Mouse (Mus musculus) ES-Bruce4 (cell line): ENCODE results near the gene Agrn. TPM values are rescaled to one million over a fixed set of nuclear protein-coding genes. Genes with fewer than 3 reads are reported as not detected.
A peak's percentile ranks its signal among the peaks of the same experiment; 100 is the strongest.

Source experiments
- H3K27ac ChIP-seq: 2 replicates; pipeline ENCODE4 v1.5.1; 2012; ENCODE audit warnings: low read length, inconsistent platforms; ENCODE audit not compliant: insufficient read depth
- H3K27me3 ChIP-seq: 2 replicates; pipeline ENCODE4 v1.6.1; 2012; ENCODE audit warnings: mild to moderate bottlenecking, low read length, inconsistent platforms; ENCODE audit not compliant: control insufficient read depth, poor library complexity, insufficient read depth, severe bottlenecking
- H3K36me3 ChIP-seq: 2 replicates; pipeline ENCODE4 v1.6.1; 2012; ENCODE audit warnings: inconsistent platforms, mild to moderate bottlenecking, low read length, moderate library complexity; ENCODE audit not compliant: control insufficient read depth, poor library complexity, insufficient read depth, severe bottlenecking
- H3K4me1 ChIP-seq: one replicate; pipeline ENCODE4 v1.8.1; 2011; ENCODE audit warnings: low read length; ENCODE audit not compliant: control insufficient read depth, insufficient read depth
- H3K4me3 ChIP-seq: 2 replicates; pipeline ENCODE4 v1.5.1; 2011; ENCODE audit warnings: low read depth, mild to moderate bottlenecking, low read length
- H3K9ac ChIP-seq: 2 replicates; pipeline ENCODE4 v1.6.1; 2012; ENCODE audit warnings: low read depth, mild to moderate bottlenecking, inconsistent platforms; ENCODE audit not compliant: poor library complexity, severe bottlenecking
- H3K9me3 ChIP-seq: replicated peaks from 2 replicates; pipeline ENCODE4 v1.6.1; 2012; ENCODE audit warnings: mild to moderate bottlenecking, low read length, inconsistent platforms; ENCODE audit not compliant: control insufficient read depth, poor library complexity, insufficient read depth, severe bottlenecking
- CTCF ChIP-seq: IDR thresholded peaks from one replicate; pipeline ENCODE4 v1.8.1; 2011; ENCODE audit warnings: low read depth, low read length
- EP300 ChIP-seq: IDR thresholded peaks from 2 replicates; pipeline ENCODE4 v1.6.1; 2011; ENCODE audit warnings: low read depth, low read length; ENCODE audit not compliant: insufficient read depth
- POLR2A ChIP-seq: IDR thresholded peaks from one replicate; pipeline ENCODE4 v1.8.1; 2011; ENCODE audit warnings: low read length; ENCODE audit not compliant: insufficient read depth
- polyA plus RNA-seq: library from polyadenylated mRNA; stranded (reverse); fragments of >200 nt; gene quantifications from 2 replicates; pipeline ENCODE4 v1.2.4, GENCODE M21; 2011; ENCODE audit warnings: low read depth; ENCODE audit not compliant: missing spikeins, insufficient read depth, insufficient read length

Agrn gene
- polyA plus RNA-seq: 156 and 159 TPM in 2 replicates

DNA sequence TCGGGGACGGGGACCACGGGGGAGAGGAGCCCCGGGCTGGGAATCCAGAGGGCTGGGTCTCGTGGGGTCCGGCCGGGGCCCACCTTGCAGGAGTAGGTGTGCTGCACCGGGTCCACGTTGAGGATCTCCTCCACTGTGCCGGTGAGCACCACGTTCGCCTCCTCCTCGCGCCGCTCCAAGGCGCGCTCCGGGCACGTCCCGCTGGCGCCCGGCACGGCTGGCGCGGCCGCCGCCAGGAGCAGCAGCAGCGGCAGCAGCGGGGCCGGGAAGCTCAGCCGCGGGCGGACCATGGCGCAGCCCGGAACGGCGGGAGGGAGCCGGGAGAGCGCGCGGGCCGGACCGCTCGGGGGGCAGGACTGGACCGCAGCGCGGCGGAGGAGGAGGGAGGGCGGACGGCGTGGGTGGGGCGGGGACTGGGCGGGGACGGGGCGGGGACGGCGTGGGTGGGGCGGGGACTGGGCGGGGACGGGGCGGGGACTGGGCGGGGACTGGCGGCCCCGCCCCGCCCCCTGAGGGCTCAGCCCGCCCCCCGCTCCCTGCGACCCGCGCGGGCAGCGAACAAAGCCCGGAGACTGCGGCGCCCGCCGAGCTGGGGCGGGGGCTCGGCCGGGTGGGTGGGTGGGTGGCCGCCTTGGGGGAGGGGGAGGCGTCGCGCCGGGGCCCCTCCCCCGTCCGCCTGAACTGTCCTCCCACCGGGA is at the start of gene Agrn:
Gene Agrn (minus strand): TSS at position 358 of the 698 bp plus-strand sequence.
- TF ChIP-seq CTCF (no peak), EP300 (no peak), POLR2A (no peak)
- Histone ChIP-seq H3K9ac (peak within 1 kb of the TSS; percentile 84), H3K27ac (peak within 1 kb of the TSS; percentile 34; the same call in 1 of the 2 replicates), H3K4me3 (peak within 1 kb of the TSS; percentile 93), H3K4me1 (peaks cover 11% of the 10 kb centered on the region), H3K9me3 (no peaks in the 10 kb centered on the region), H3K27me3 (no peaks in the 10 kb centered on the region), H3K36me3 (0 out of 2 replicates have a peak, but pooled peaks cover 5% of the 10 kb centered on the region)

GRCm38 (mm10) chr4:156236651-156237447 is 39.6 kb upstream of the Agrn start:
- H3K4me1 ChIP-seq: no peaks in the 10 kb centered on the region
- peak overlapping the region; percentile 90 for H3K4me3 ChIP-seq
- H3K27ac ChIP-seq: no peak overlapping the region
- H3K9ac ChIP-seq: peak overlapping the region; percentile 93
- H3K36me3 ChIP-seq: peaks cover 44% of the 10 kb centered on the region
- TF ChIP-seq POLR2A (no peak), CTCF (no peak)
- no peaks in the 10 kb centered on the region for H3K27me3 ChIP-seq
- no peaks in the 10 kb centered on the region for H3K9me3 ChIP-seq

GRCm38 (mm10) chr4:156235808-156236533 is 38.7 kb upstream of the Agrn start, which contains the start of gene Noc2l:
Noc2l (plus strand) TSS chr4:156236010.
- Histone ChIP-seq H3K9me3 (no peaks in the 10 kb centered on the region), H3K27ac (peak within 1 kb of the TSS; percentile 93), H3K27me3 (no peaks in the 10 kb centered on the region), H3K9ac (peak within 1 kb of the TSS; percentile 93), H3K4me1 (no peaks in the 10 kb centered on the region), H3K4me3 (peak within 1 kb of the TSS; percentile 90), H3K36me3 (peaks cover 36% of the 10 kb centered on the region)
- TF ChIP-seq EP300 (peak; percentile 64; the same call in 1 of the 2 replicates), CTCF (no peak), POLR2A (peak; percentile 22)

- H3K27me3 ChIP-seq: no peaks in the 10 kb centered on the region
- no peak for TF ChIP-seq POLR2A
- TF ChIP-seq EP300: no peak
- no peak for TF ChIP-seq CTCF
- no peak overlapping the region for H3K27ac ChIP-seq
- H3K9me3 ChIP-seq: no peaks in the 10 kb centered on the region
- H3K4me1 ChIP-seq: no peaks in the 10 kb centered on the region
- H3K36me3 ChIP-seq: peaks cover 30% of the 10 kb centered on the region
- peak overlapping the region; percentile 93 for H3K9ac ChIP-seq
- peak overlapping the region; percentile 78 for H3K4me3 ChIP-seq
These were observed 38.1 kb upstream of the Agrn start for GRCm38 (mm10) chr4:156235360-156235770.

GRCm38 (mm10) chr4:156234701-156235213 is 37.5 kb upstream of the Agrn start, which contains the start of gene Plekhn1:
Plekhn1 (minus strand) TSS chr4:156234857.
- Histone ChIP-seq H3K4me1 (no peaks in the 10 kb centered on the region), H3K36me3 (peaks cover 23% of the 10 kb centered on the region), H3K9me3 (no peaks in the 10 kb centered on the region), H3K27me3 (no peaks in the 10 kb centered on the region), H3K4me3 (peak within 1 kb of the TSS; percentile 82), H3K27ac (no peak within 1 kb of the TSS), H3K9ac (peak within 1 kb of the TSS; percentile 93)
- TF ChIP-seq CTCF: no peak
- TF ChIP-seq POLR2A: no peak
- TF ChIP-seq EP300: no peak
